Mouse (Mus musculus) macrophage (primary cell): Measurements from ENCODE around the gene Thsd7b. TPM values are rescaled to one million over a fixed set of nuclear protein-coding genes. Genes with fewer than 3 reads are reported as not detected.
"Not testable (repeated sequence)": the region's sequence is repeated elsewhere in the genome, so short reads cannot be mapped to it uniquely, and the experiment has no call there.

Experiments
- H3K27ac ChIP-seq: fragments of 350-480 bp; formaldehyde crosslinking; 2 replicates; pipeline ENCODE4 v1.9.0; 2021
- H3K36me3 ChIP-seq: fragments of 350-480 bp; formaldehyde crosslinking; 2 replicates; pipeline ENCODE4 v1.9.0; 2021; ENCODE audit errors: inconsistent target
- H3K4me3 ChIP-seq: fragments of 350-480 bp; formaldehyde crosslinking; 2 replicates; pipeline ENCODE4 v1.9.0; 2021; ENCODE audit errors: inconsistent target
- H3K79me2 ChIP-seq: fragments of 350-480 bp; formaldehyde crosslinking; 2 replicates; pipeline ENCODE4 v1.9.0; 2021; ENCODE audit errors: inconsistent target
- WGBS: methylation state at CpG from one replicate; pipeline ENCODE4 v1.1.7; 2026; ENCODE audit warnings: inconsistent platforms; ENCODE audit not compliant: missing documents; 5-methylcytosine and 5-hydroxymethylcytosine counted together
- polyA plus RNA-seq: library from polyadenylated mRNA; stranded (reverse); fragments of 250-400 nt; gene quantifications from 3 replicates; pipeline ENCODE4 v1.2.4, GENCODE M21; 2018; ENCODE audit warnings: inconsistent platforms

The Thsd7b gene
- polyA plus RNA-seq, 1 experiment from 2014 or later: not detected

- Histone ChIP-seq H3K36me3 (no peaks in the 10 kb centered on the region), H3K79me2 (no peaks in the 10 kb centered on the region), H3K27ac (no peak overlapping the region), H3K4me3 (no peak overlapping the region)
- WGBS: 66% methylated on average over 2 of the region's 2 CpGs
These were observed 826.1 kb downstream of the Thsd7b start for GRCm38 (mm10) chr1:130099227-130099626.

GRCm38 (mm10) chr1:130112580-130113314 lies 839.6 kb downstream of the Thsd7b start:
- Histone ChIP-seq H3K36me3 (no peaks in the 10 kb centered on the region), H3K4me3 (no peak overlapping the region), H3K79me2 (no peaks in the 10 kb centered on the region), H3K27ac (no peak overlapping the region)
- WGBS: 78% methylated on average over 1 of the region's 1 CpGs

- Histone ChIP-seq H3K4me3 (no peak overlapping the region), H3K36me3 (no peaks in the 10 kb centered on the region), H3K79me2 (no peaks in the 10 kb centered on the region), H3K27ac (no peak overlapping the region)
- WGBS: 100% methylated on average over 2 of the region's 2 CpGs
These were observed 840.4 kb downstream of the Thsd7b start for GRCm38 (mm10) chr1:130113549-130113948.

GRCm38 (mm10) chr1:130130901-130131300 lies 857.8 kb downstream of the Thsd7b start:
- Histone ChIP-seq H3K79me2 (no peaks in the 10 kb centered on the region), H3K27ac (no peak overlapping the region), H3K4me3 (no peak overlapping the region), H3K36me3 (no peaks in the 10 kb centered on the region)
- WGBS: 70% methylated on average over 3 of the region's 3 CpGs

- Histone ChIP-seq H3K79me2 (no peaks in the 10 kb centered on the region), H3K27ac (no peak overlapping the region), H3K4me3 (no peak overlapping the region), H3K36me3 (no peaks in the 10 kb centered on the region)
These were observed 893.1 kb downstream of the Thsd7b start for GRCm38 (mm10) chr1:130166187-130166586.

GRCm38 (mm10) chr1:130167260-130167659 lies 894.2 kb downstream of the Thsd7b start:
- Histone ChIP-seq H3K4me3 (no peak overlapping the region), H3K27ac (no peak overlapping the region), H3K79me2 (no peaks in the 10 kb centered on the region), H3K36me3 (no peaks in the 10 kb centered on the region)
- 75% methylated on average over 2 of the region's 2 CpGs for WGBS

GRCm38 (mm10) chr1:130169875-130170274 lies 896.8 kb downstream of the Thsd7b start:
- H3K27ac ChIP-seq: no peak overlapping the region
- WGBS: 76% methylated on average over 6 of the region's 6 CpGs
- no peaks in the 10 kb centered on the region for H3K79me2 ChIP-seq
- no peak overlapping the region for H3K4me3 ChIP-seq
- H3K36me3 ChIP-seq: no peaks in the 10 kb centered on the region

- no peaks in the 10 kb centered on the region for H3K79me2 ChIP-seq
- H3K4me3 ChIP-seq: no peak overlapping the region
- no peak overlapping the region for H3K27ac ChIP-seq
- 83% methylated on average over 1 of the region's 1 CpGs for WGBS
- H3K36me3 ChIP-seq: no peaks in the 10 kb centered on the region
These were observed 897.2 kb downstream of the Thsd7b start for GRCm38 (mm10) chr1:130170290-130170689.

GRCm38 (mm10) chr1:130186836-130187235 lies 913.7 kb downstream of the Thsd7b start:
- not testable (repeated sequence) for H3K27ac ChIP-seq, H3K79me2 ChIP-seq, H3K36me3 ChIP-seq, H3K4me3 ChIP-seq
- WGBS: 96% methylated on average over 6 of the region's 7 CpGs

- WGBS: 56% methylated on average over 6 of the region's 6 CpGs
- H3K27ac ChIP-seq: no peak overlapping the region
- no peaks in the 10 kb centered on the region for H3K36me3 ChIP-seq
- H3K79me2 ChIP-seq: no peaks in the 10 kb centered on the region
- H3K4me3 ChIP-seq: no peak overlapping the region
These were observed 919.3 kb downstream of the Thsd7b start for GRCm38 (mm10) chr1:130192190-130193028.

GRCm38 (mm10) chr1:130217404-130217803 lies 944.3 kb downstream of the Thsd7b start:
- WGBS: 92% methylated on average over 3 of the region's 3 CpGs
- Histone ChIP-seq H3K4me3 (no peak overlapping the region), H3K79me2 (no peaks in the 10 kb centered on the region), H3K27ac (no peak overlapping the region), H3K36me3 (no peaks in the 10 kb centered on the region)

- 80% methylated on average over 2 of the region's 2 CpGs for WGBS
- H3K4me3 ChIP-seq: no peak overlapping the region
- no peak overlapping the region for H3K27ac ChIP-seq
- H3K79me2 ChIP-seq: no peaks in the 10 kb centered on the region
- no peaks in the 10 kb centered on the region for H3K36me3 ChIP-seq
These were observed 949.8 kb downstream of the Thsd7b start for GRCm38 (mm10) chr1:130222904-130223303.

GRCm38 (mm10) chr1:130245563-130245962 lies 972.5 kb downstream of the Thsd7b start:
- no peaks in the 10 kb centered on the region for H3K79me2 ChIP-seq
- no peak overlapping the region for H3K27ac ChIP-seq
- H3K4me3 ChIP-seq: no peak overlapping the region
- no peaks in the 10 kb centered on the region for H3K36me3 ChIP-seq
- 88% methylated on average over 3 of the region's 3 CpGs for WGBS

GRCm38 (mm10) chr1:130246264-130246663 lies 973.2 kb downstream of the Thsd7b start:
- not testable (repeated sequence) for H3K27ac ChIP-seq, H3K4me3 ChIP-seq, H3K36me3 ChIP-seq, H3K79me2 ChIP-seq
- WGBS: 89% methylated on average over 4 of the region's 4 CpGs

GRCm38 (mm10) chr1:130246930-130247329 lies 973.8 kb downstream of the Thsd7b start:
- H3K27ac ChIP-seq, H3K4me3 ChIP-seq, H3K36me3 ChIP-seq, H3K79me2 ChIP-seq: not testable (repeated sequence)
- 96% methylated on average over 4 of the region's 4 CpGs for WGBS
